Mouse (Mus musculus): ENCODE data around the gene Utp18.

The Utp18 gene

GRCm38 (mm10) chr11:93829971-93830370, 55.6 kb downstream of the Utp18 start:
- no peak for DNase-seq (ENCODE audit: low read depth in 2 of 2, low spot score in 2 of 2)

- DNase-seq (ENCODE audit: low read depth in 2 of 2, low spot score in 2 of 2) = no peak
These were observed 56.3 kb downstream of the Utp18 start for GRCm38 (mm10) chr11:93829327-93829679.

GRCm38 (mm10) chr11:93828619-93829326, 56.8 kb downstream of the Utp18 start:
- DNase-seq (ENCODE audit: low read depth in 2 of 2, low spot score in 2 of 2) = no peak

- no peak for DNase-seq (ENCODE audit: low read depth in 2 of 2, low spot score in 2 of 2)
These were observed 63.3 kb downstream of the Utp18 start for GRCm38 (mm10) chr11:93822261-93822660.

GRCm38 (mm10) chr11:93821533-93821932, 64.0 kb downstream of the Utp18 start:
- no peak for DNase-seq (ENCODE audit: low read depth in 2 of 2, low spot score in 2 of 2)

GRCm38 (mm10) chr11:93817966-93818738, 67.4 kb downstream of the Utp18 start:
- no peak for DNase-seq (ENCODE audit: low read depth in 2 of 2, low spot score in 2 of 2)

GRCm38 (mm10) chr11:93812955-93813354, 72.6 kb downstream of the Utp18 start:
- no peak for DNase-seq (ENCODE audit: low read depth in 2 of 2, low spot score in 2 of 2)

GRCm38 (mm10) chr11:93812125-93812868, 73.3 kb downstream of the Utp18 start:
- DNase-seq (ENCODE audit: low read depth in 2 of 2, low spot score in 2 of 2) = no peak

Measured in CD8-positive naive resting alpha-beta T cell, adult 2 months (primary cell).